Mouse (Mus musculus) MEL (cell line): ENCODE measurements at regions not wholly inside any gene's neighbourhood (a gene's known extent, or its start where the extent isn't known, plus 50 kb on each side); places are given as distances from the start of the nearest gene placed in this dataset.

Experiments
- CHD1 ChIP-seq: IDR thresholded peaks from 2 replicates; pipeline ENCODE4 v1.6.1; 2012; ENCODE audit warnings: low read depth, mild to moderate bottlenecking, inconsistent platforms, low read length, improper control_type of control experiment
- CHD2 ChIP-seq: IDR thresholded peaks from 2 replicates; pipeline ENCODE4 v1.6.1; 2011; ENCODE audit warnings: low read length, improper control_type of control experiment
- CTCF ChIP-seq, 3 experiments: IDR thresholded peaks in 2 of 3; conservative IDR thresholded peaks in 1 of 3; 2 replicates each; pipeline ENCODE4 v1.5.1; 2011 to 2012; ENCODE audit warnings: low read length in 3 of 3, low read depth in 2 of 3, mild to moderate bottlenecking in 2 of 3, improper control_type of control experiment in 1 of 3, inconsistent platforms in 1 of 3, mixed read lengths in 1 of 3, moderate library complexity in 1 of 3; ENCODE audit not compliant: control insufficient read depth in 1 of 3, insufficient read depth in 1 of 3, poor library complexity in 1 of 3, severe bottlenecking in 1 of 3
- EP300 ChIP-seq, 2 experiments: IDR thresholded peaks; 2 replicates each; pipeline ENCODE4 v1.6.1; 2011; ENCODE audit warnings: improper control_type of control experiment in 2 of 2, low read length in 2 of 2, low read depth in 1 of 2, mild to moderate bottlenecking in 1 of 2
- GATA1 ChIP-seq: IDR thresholded peaks from 2 replicates; pipeline ENCODE4 v1.6.1; 2011; ENCODE audit warnings: low read depth, low read length, improper control_type of control experiment
- HCFC1 ChIP-seq: IDR thresholded peaks from 2 replicates; pipeline ENCODE4 v1.6.1; 2012; ENCODE audit warnings: low read depth, mild to moderate bottlenecking, inconsistent platforms, low read length, improper control_type of control experiment, moderate library complexity
- MAZ ChIP-seq: IDR thresholded peaks from 2 replicates; pipeline ENCODE4 v1.6.1; 2012; ENCODE audit warnings: low read depth, mild to moderate bottlenecking, inconsistent platforms, low read length, improper control_type of control experiment
- MEF2A ChIP-seq: IDR thresholded peaks from 2 replicates; pipeline ENCODE4 v1.6.1; 2014; ENCODE audit warnings: low read depth, mild to moderate bottlenecking, inconsistent platforms, low read length, improper control_type of control experiment; ENCODE audit not compliant: poor library complexity, insufficient replicate concordance, severe bottlenecking; ENCODE audit errors: extremely low read depth
- MYC ChIP-seq: IDR thresholded peaks from 2 replicates; pipeline ENCODE4 v1.6.1; 2011; ENCODE audit warnings: low read depth, mild to moderate bottlenecking, low read length, improper control_type of control experiment, moderate library complexity
- POLR2A ChIP-seq, 2 experiments: IDR thresholded peaks; 2 replicates each; pipeline ENCODE4 v1.6.1; 2011 to 2012; ENCODE audit warnings: low read length in 2 of 2, mild to moderate bottlenecking in 2 of 2, control low read depth in 1 of 2, improper control_type of control experiment in 1 of 2, low read depth in 1 of 2, moderate library complexity in 1 of 2; ENCODE audit not compliant: control insufficient read depth in 1 of 2, insufficient read depth in 1 of 2, poor library complexity in 1 of 2
- RAD21 ChIP-seq: IDR thresholded peaks from 2 replicates; pipeline ENCODE4 v1.6.1; 2011; ENCODE audit warnings: mild to moderate bottlenecking, low read depth, low read length, improper control_type of control experiment
- SMC3 ChIP-seq: IDR thresholded peaks from 2 replicates; pipeline ENCODE4 v1.6.1; 2011; ENCODE audit warnings: low read depth, low read length, improper control_type of control experiment
- TAL1 ChIP-seq: IDR thresholded peaks from 2 replicates; pipeline ENCODE4 v1.6.1; 2012; ENCODE audit warnings: mild to moderate bottlenecking, inconsistent platforms, low read length, moderate library complexity, mixed read lengths
- USF2 ChIP-seq, 2 experiments: IDR thresholded peaks; 2 replicates each; pipeline ENCODE4 v1.6.1; 2011 to 2012; ENCODE audit warnings: improper control_type of control experiment in 2 of 2, low read length in 2 of 2, borderline replicate concordance in 1 of 2, inconsistent platforms in 1 of 2, low read depth in 1 of 2, mild to moderate bottlenecking in 1 of 2; ENCODE audit not compliant: insufficient read depth in 1 of 2

GRCm38 (mm10) chr6:112026261-112027205, 247.0 kb upstream of the Lmcd1 start:
- TF ChIP-seq POLR2A (IDR thresholded peaks at IDR 0.05; ENCODE audit: control insufficient read depth in 1 of 2, insufficient read depth in 1 of 2, low read depth in 1 of 2, low read length in 2 of 2, poor library complexity in 1 of 2) (no peak), TAL1 (no peak), EP300 (IDR thresholded peaks at IDR 0.05; ENCODE audit: low read depth in 1 of 2, low read length in 2 of 2) (no peak), GATA1 (no peak), USF2 (IDR thresholded peaks at IDR 0.05; ENCODE audit: borderline replicate concordance in 1 of 2, insufficient read depth in 1 of 2, low read depth in 1 of 2, low read length in 2 of 2) (no peak), CTCF (IDR thresholded peaks at IDR 0.05 in 2 of 3, conservative IDR thresholded peaks at IDR 0.05 in 1 of 3; ENCODE audit: control insufficient read depth in 1 of 3, insufficient read depth in 1 of 3, low read depth in 2 of 3, low read length in 3 of 3, poor library complexity in 1 of 3, severe bottlenecking in 1 of 3) (no peak), MYC (no peak), CHD1 (no peak), CHD2 (no peak), HCFC1 (no peak), RAD21 (no peak), MAZ (no peak), MEF2A (no peak), SMC3 (no peak)
